8 mouse cellular contexts compared by ENCODE assay signal in genomic region chr2:158410022-158411014, GRCm38 (mm10). TPM values are rescaled to one million over a fixed set of nuclear protein-coding genes. Genes with fewer than 3 reads are reported as not detected.
DNase-seq lines count a peak whose midpoint lies in the region; ATAC-seq and TF ChIP-seq lines count a peak whose summit lies in the region.

No protein-coding gene starts in this region.

- no peaks in the 10 kb centered on the region for H3K27me3 ChIP-seq in intestine, embryonic 16.5 days (replicated peaks; ENCODE audit: control insufficient read depth, insufficient read depth, low read length)
- no peaks in the 10 kb centered on the region for H3K27me3 ChIP-seq in liver, postnatal 0 days (ENCODE audit: insufficient read depth, low read length)
- no peaks in the 10 kb centered on the region for H3K27me3 ChIP-seq in neural tube, embryonic 14.5 days (ENCODE audit: control insufficient read depth, insufficient read depth, low read length)

- H3K9me3 ChIP-seq in intestine, embryonic 16.5 days (ENCODE audit: control insufficient read depth, low read length): no peaks in the 10 kb centered on the region
- no peaks in the 10 kb centered on the region for H3K9me3 ChIP-seq in liver, postnatal 0 days (ENCODE audit: low read length)
- no peaks in the 10 kb centered on the region for H3K9me3 ChIP-seq in neural tube, embryonic 14.5 days (ENCODE audit: control insufficient read depth, low read length)

- H3K9ac ChIP-seq in intestine, embryonic 16.5 days (ENCODE audit: low read depth, low read length): peak overlapping the region; percentile 92
- peak overlapping the region; percentile 94 for H3K9ac ChIP-seq in liver, postnatal 0 days (replicated peaks)
- peak overlapping the region; percentile 90 for H3K9ac ChIP-seq in neural tube, embryonic 14.5 days (replicated peaks; ENCODE audit: low read depth, low read length)

- intact Hi-C loops in gastrocnemius, postnatal 36 days (cut with DNase I): no loop called here

- TF ChIP-seq EP300 in liver, postnatal 0 days (IDR thresholded peaks at IDR 0.05; ENCODE audit: low read depth): no peak

- ATAC-seq in activated CD4-positive, CD25-positive, alpha-beta regulatory T cell, adult 4 months: peak; percentile 19
- ATAC-seq in intestine, embryonic 16.5 days: peak; percentile 72
- peak; percentile 79 for ATAC-seq in liver, postnatal 0 days
- peak; percentile 63 for ATAC-seq in neural tube, embryonic 14.5 days (ENCODE audit: low read depth)

- peak overlapping the region; percentile 68 for H3K4me3 ChIP-seq in cortical plate, adult 2 months (ENCODE audit: insufficient read depth, low read length)
- peak overlapping the region; percentile 98 for H3K4me3 ChIP-seq in intestine, embryonic 16.5 days (ENCODE audit: low read length)
- peak overlapping the region; percentile 96 for H3K4me3 ChIP-seq in liver, postnatal 0 days (ENCODE audit: low read depth, low read length)
- peak overlapping the region; percentile 88 for H3K4me3 ChIP-seq in neural tube, embryonic 14.5 days (ENCODE audit: low read depth, low read length)

- peak overlapping the region; percentile 93 for H3K4me2 ChIP-seq in intestine, embryonic 16.5 days (ENCODE audit: low read depth, low read length)
- H3K4me2 ChIP-seq in liver, postnatal 0 days (ENCODE audit: low read depth, low read length): peak overlapping the region; percentile 96
- H3K4me2 ChIP-seq in neural tube, embryonic 14.5 days (ENCODE audit: low read depth, low read length): peak overlapping the region; percentile 92

- H3K27ac ChIP-seq in cortical plate, adult 2 months (ENCODE audit: insufficient read depth, low read length): peak overlapping the region; percentile 80
- peak overlapping the region; percentile 80 for H3K27ac ChIP-seq in intestine, embryonic 16.5 days (ENCODE audit: low read length)
- peak overlapping the region; percentile 93 for H3K27ac ChIP-seq in liver, postnatal 0 days (ENCODE audit: low read depth)
- peak overlapping the region; percentile 88 for H3K27ac ChIP-seq in neural tube, embryonic 14.5 days (ENCODE audit: low read depth, low read length)

- H3K36me3 ChIP-seq in intestine, embryonic 16.5 days (ENCODE audit: control insufficient read depth, insufficient read depth, low read length): no peaks in the 10 kb centered on the region
- H3K36me3 ChIP-seq in liver, postnatal 0 days (replicated peaks; ENCODE audit: insufficient read depth, low read length): no peaks in the 10 kb centered on the region
- no peaks in the 10 kb centered on the region for H3K36me3 ChIP-seq in neural tube, embryonic 14.5 days (ENCODE audit: control insufficient read depth, insufficient read depth, low read length)

- H3K4me1 ChIP-seq in cortical plate, adult 2 months (ENCODE audit: control insufficient read depth, insufficient read depth, low read length): peaks cover 12% of the 10 kb centered on the region
- peaks cover 11% of the 10 kb centered on the region for H3K4me1 ChIP-seq in intestine, embryonic 16.5 days (ENCODE audit: control insufficient read depth, insufficient read depth, low read length)
- H3K4me1 ChIP-seq in liver, postnatal 0 days (ENCODE audit: insufficient read depth): peaks cover 27% of the 10 kb centered on the region
- peaks cover 17% of the 10 kb centered on the region for H3K4me1 ChIP-seq in neural tube, embryonic 14.5 days (ENCODE audit: control insufficient read depth, insufficient read depth, low read length)

- no peak for TF ChIP-seq POLR2A in cortical plate, adult 2 months (IDR thresholded peaks at IDR 0.05; ENCODE audit: extremely low read depth, insufficient read depth, low read length)

- WGBS in intestine, embryonic 16.5 days: 2% methylated on average over 43 of the region's 67 CpGs
- 3% methylated on average over 43 of the region's 67 CpGs for WGBS in liver, postnatal 0 days (ENCODE audit: insufficient replicate concordance)
- 2% methylated on average over 65 of the region's 67 CpGs for WGBS in neural tube, embryonic 14.5 days

- peak; percentile 65 for DNase-seq in A20 (ENCODE audit: low read depth, low spot score)
- DNase-seq in gastrocnemius, postnatal 36 days: peak; percentile 15 to 37
- DNase-seq in liver, postnatal 0 days: peak; percentile 65
- peak; percentile 70 for DNase-seq in testis, postnatal 14 days (ENCODE audit: low spot score)

- TF ChIP-seq CTCF in cortical plate, adult 2 months (IDR thresholded peaks at IDR 0.05; ENCODE audit: extremely low read depth, insufficient read depth, low read length): no peak
- TF ChIP-seq CTCF in liver, postnatal 0 days (IDR thresholded peaks at IDR 0.05; ENCODE audit: low read depth): no peak; the same call in 1 of the 2 replicates

RNA-seq across cellular contexts. Expression of gene Ralgapb, which starts 0.7 kb away (rescaled TPM):
- polyA plus RNA-seq in activated CD4-positive, CD25-positive, alpha-beta regulatory T cell, adult 4 months (2017; shearing (Covaris generic)): 10 to 100 TPM; 11.3 to 13.2 TPM
- polyA plus RNA-seq in cortical plate, adult 2 months (2012; rRNA removed): 53.1 and 53.6 TPM in 2 replicates
- 10 to 100 TPM; 24.1 to 25.5 TPM for total RNA-seq in gastrocnemius, postnatal 36 days (2021)
- polyA plus RNA-seq in intestine, embryonic 16.5 days (2015; fragmentation: Nextera tagmentation; extraction: Ambion mirVana): 7.5 and 9.4 TPM in 2 replicates
- polyA plus RNA-seq in liver, postnatal 0 days (2015; fragmentation: Nextera tagmentation; extraction: Ambion mirVana): 4.3 and 5.1 TPM in 2 replicates
- 30.5 and 39.4 TPM in 2 replicates for polyA plus RNA-seq in neural tube, embryonic 14.5 days (2014; fragmentation: Nextera tagmentation; extraction: Ambion mirVana)

RNA-seq across cellular contexts. Expression of gene Snhg11, which starts 34.9 kb away (rescaled TPM):
- under 1 TPM in 1 of 2 experiments, not detected in 1; 0.11 TPM for polyA plus RNA-seq in activated CD4-positive, CD25-positive, alpha-beta regulatory T cell, adult 4 months (2017; shearing (Covaris generic))
- 1,659 and 1,881 TPM in 2 replicates for polyA plus RNA-seq in cortical plate, adult 2 months (2012; rRNA removed)
- total RNA-seq in gastrocnemius, postnatal 36 days (2021): under 1 TPM in 1 of 2 experiments, not detected in 1; 0.05 TPM
- polyA plus RNA-seq in intestine, embryonic 16.5 days (2015; fragmentation: Nextera tagmentation; extraction: Ambion mirVana): 4.6 and 5.7 TPM in 2 replicates
- polyA plus RNA-seq in liver, postnatal 0 days (2015; fragmentation: Nextera tagmentation; extraction: Ambion mirVana): 0.28 and 0.57 TPM in 2 replicates
- polyA plus RNA-seq in neural tube, embryonic 14.5 days (2014; fragmentation: Nextera tagmentation; extraction: Ambion mirVana): 687 and 1,092 TPM in 2 replicates

Comparison
In these comparisons a context has a peak if more than half of its experiments do, and no peak if none do; other contexts are left out.
1. Peak in every context shown above with its lines: DNase-seq, ATAC-seq, H3K4me3 ChIP-seq and H3K27ac ChIP-seq.
2. ATAC-seq: peak in every context shown above with its lines; median percentile 79 in liver, postnatal 0 days; 72 in intestine, embryonic 16.5 days; 63 in neural tube, embryonic 14.5 days; 19 in activated CD4-positive, CD25-positive, alpha-beta regulatory T cell, adult 4 months.
3. RNA of gene Snhg11, which starts 34.9 kb away (polyA plus RNA-seq): 1,659 to 1,881 TPM in cortical plate, adult 2 months and 687 to 1,092 TPM in neural tube, embryonic 14.5 days; 4.6 to 5.7 TPM in intestine, embryonic 16.5 days, 0.28 to 0.57 TPM in liver, postnatal 0 days and 0.11 TPM in activated CD4-positive, CD25-positive, alpha-beta regulatory T cell, adult 4 months; every median in the first group is over 100 times any median in the second.